9 mouse cellular contexts compared by ENCODE assay signal in genomic region chr5:148794465-148794864, GRCm38 (mm10).
DNase-seq lines count a peak whose midpoint lies in the region; ATAC-seq and TF ChIP-seq lines count a peak whose summit lies in the region.
"Had no signal": no experiment of that assay in that cellular context is flagged by ENCODE, and none has a peak within 500 bp of the region (broad histone marks: within the 10 kb centered on the region; RNA-seq: fewer than 3 reads in every experiment).

No protein-coding gene starts in this region.

- no peak for TF ChIP-seq POLR2A in heart, adult 2 months (IDR thresholded peaks at IDR 0.05; ENCODE audit: insufficient read depth, low read depth, low read length)

- H3K4me2 ChIP-seq in liver, postnatal 0 days (ENCODE audit: low read depth, low read length), result no peak overlapping the region
- H3K4me2 ChIP-seq: limb, embryonic 13.5 days had no signal

- no peaks in the 10 kb centered on the region for H3K79me2 ChIP-seq in heart, adult 2 months (replicated peaks; ENCODE audit: control insufficient read depth, insufficient read depth, low read length)

- DNase-seq in ovary, postnatal 10 days (ENCODE audit: low spot score), result peak; percentile 53
- no peak for DNase-seq in ovary, adult 18-20 months (ENCODE audit: low spot score)
- DNase-seq in cerebellum, postnatal 36 days, result peak; percentile 82
- peak; percentile 56 to 77 for DNase-seq in heart, adult 2 months
- DNase-seq in kidney, postnatal 14 days, result peak; percentile 81
- peak; percentile 85 for DNase-seq in liver, postnatal 0 days
- DNase-seq in ovary, postnatal 36 days (ENCODE audit: low spot score), result peak; percentile 66
- peak; percentile 41 to 76 for DNase-seq in thymus, postnatal 10 days (ENCODE audit: low spot score in 2 of 2)

- H3K9me3 ChIP-seq in liver, postnatal 0 days (ENCODE audit: low read length), result no peaks in the 10 kb centered on the region
- H3K9me3 ChIP-seq: limb, embryonic 13.5 days had no signal

- H3K27me3 ChIP-seq in heart, adult 2 months (ENCODE audit: control insufficient read depth, insufficient read depth, low read length), result no peaks in the 10 kb centered on the region
- no peaks in the 10 kb centered on the region for H3K27me3 ChIP-seq in liver, postnatal 0 days (ENCODE audit: insufficient read depth, low read length)

- no peak overlapping the region for H3K9ac ChIP-seq in heart, adult 2 months (ENCODE audit: low read depth, low read length)
- no peak overlapping the region for H3K9ac ChIP-seq in liver, postnatal 0 days (replicated peaks)
- H3K9ac ChIP-seq: limb, embryonic 13.5 days had no signal

- no peaks in the 10 kb centered on the region for H3K36me3 ChIP-seq in heart, adult 2 months (ENCODE audit: control insufficient read depth, insufficient read depth, low read length)
- no peaks in the 10 kb centered on the region for H3K36me3 ChIP-seq in liver, postnatal 0 days (replicated peaks; ENCODE audit: insufficient read depth, low read length)
- H3K36me3 ChIP-seq: limb, embryonic 13.5 days had no signal

- H3K27ac ChIP-seq in heart, adult 2 months, result no peak overlapping the region
- H3K27ac ChIP-seq in liver, postnatal 0 days (ENCODE audit: low read depth), result no peak overlapping the region
- H3K27ac ChIP-seq: limb, embryonic 13.5 days had no signal

- ATAC-seq in liver, postnatal 0 days, result peak; percentile 58

- H3K4me3 ChIP-seq in heart, adult 2 months, result no peak overlapping the region
- no peak overlapping the region for H3K4me3 ChIP-seq in liver, postnatal 0 days (ENCODE audit: low read depth, low read length)
- H3K4me3 ChIP-seq: limb, embryonic 13.5 days had no signal

- WGBS in heart, adult 2 months, result 31% methylated on average over 15 of the region's 15 CpGs
- WGBS in liver, postnatal 0 days (ENCODE audit: insufficient replicate concordance), result 24% methylated on average over 15 of the region's 15 CpGs

- peak; percentile 85 for TF ChIP-seq CTCF in heart, adult 2 months (IDR thresholded peaks at IDR 0.05)
- TF ChIP-seq CTCF in liver, postnatal 0 days (IDR thresholded peaks at IDR 0.05; ENCODE audit: low read depth), result peak; percentile 92

- intact Hi-C loops in heart, adult 2 months (cut with DNase I), result loop anchor here (10.0 kb wide), 1 partner anchor 310 kb away; no protein-coding TSS in a partner anchor

- TF ChIP-seq EP300 in heart, adult 2 months (IDR thresholded peaks at IDR 0.05; ENCODE audit: insufficient read depth, low read depth, low read length), result no peak
- no peak for TF ChIP-seq EP300 in liver, postnatal 0 days (IDR thresholded peaks at IDR 0.05; ENCODE audit: low read depth)

- H3K4me1 ChIP-seq in heart, adult 2 months (ENCODE audit: control insufficient read depth, insufficient read depth, low read length), result no peaks in the 10 kb centered on the region
- peaks cover 15% of the 10 kb centered on the region for H3K4me1 ChIP-seq in liver, postnatal 0 days (ENCODE audit: insufficient read depth)
